Mouse (Mus musculus): Measurements from ENCODE around the gene Fkbp2. TPM values are rescaled to one million over a fixed set of nuclear protein-coding genes. Genes with fewer than 3 reads are reported as not detected.

The Fkbp2 gene
- total and polyA plus RNA-seq, 3 experiments: 17.6 to 87.0 (median 44.6) TPM

GRCm38 (mm10) chr19:6941372-6942248, 38.7 kb downstream of the Fkbp2 start, which contains the start of gene Bad:
Gene Bad (plus strand): TSS chr19:6941861.
- H3K9me3 ChIP-seq (replicated peaks; ENCODE audit: low read length): no peaks in the 10 kb centered on the region
- H3K27me3 ChIP-seq (replicated peaks): no peaks in the 10 kb centered on the region
- H3K27ac ChIP-seq (ENCODE audit: insufficient read depth, low read depth): peak within 1 kb of the TSS; percentile 71
- TF ChIP-seq MAX (IDR thresholded peaks at IDR 0.05; ENCODE audit: low read length) (no peak), EP300 (IDR thresholded peaks at IDR 0.05; ENCODE audit: low read length) (no peak), ZC3H11A (IDR thresholded peaks at IDR 0.05; ENCODE audit: low read depth, low read length) (no peak), CTCF (conservative IDR thresholded peaks at IDR 0.05 in 1 of 2, IDR thresholded peaks at IDR 0.05 in 1 of 2; ENCODE audit: low read depth in 2 of 2, low read length in 2 of 2) (no peak), ELF1 (IDR thresholded peaks at IDR 0.05; ENCODE audit: low read depth, low read length) (peak; percentile 95), HCFC1 (IDR thresholded peaks at IDR 0.05; ENCODE audit: low read depth, low read length) (peak; percentile 83), NELFE (IDR thresholded peaks at IDR 0.05; ENCODE audit: low read depth, low read length) (peak; percentile 60), MAZ (IDR thresholded peaks at IDR 0.05; ENCODE audit: low read depth, low read length) (no peak; the same call in 1 of the 2 replicates), UBTF (IDR thresholded peaks at IDR 0.05; ENCODE audit: low read depth, low read length) (peak; percentile 84; the same call in 1 of the 2 replicates), RAD21 (IDR thresholded peaks at IDR 0.05; ENCODE audit: low read depth, low read length) (no peak), MYC (IDR thresholded peaks at IDR 0.05; ENCODE audit: low read depth, low read length) (no peak), TCF12 (IDR thresholded peaks at IDR 0.05; ENCODE audit: low read depth, low read length) (peak; percentile 59; the same call in 1 of the 2 replicates), ZNF384 (IDR thresholded peaks at IDR 0.05; ENCODE audit: low read depth, low read length) (no peak), MEF2A (IDR thresholded peaks at IDR 0.05; ENCODE audit: borderline replicate concordance, low read depth, low read length) (no peak), JUN (IDR thresholded peaks at IDR 0.05; ENCODE audit: insufficient read depth, low read depth, low read length) (no peak), ETS1 (conservative IDR thresholded peaks at IDR 0.05; ENCODE audit: low read depth, low read length) (no peak), POLR2A (IDR thresholded peaks at IDR 0.05; ENCODE audit: low read depth, low read length) (peak; percentile 72), BHLHE40 (IDR thresholded peaks at IDR 0.05; ENCODE audit: low read depth, low read length) (no peak), IRF4 (IDR thresholded peaks at IDR 0.05; ENCODE audit: low read depth, low read length) (no peak), KAT2A (IDR thresholded peaks at IDR 0.05; ENCODE audit: insufficient replicate concordance, low read length) (no peak; the same call in 1 of the 2 replicates), USF2 (conservative IDR thresholded peaks at IDR 0.05; ENCODE audit: low read depth, low read length) (no peak), E2F4 (IDR thresholded peaks at IDR 0.05; ENCODE audit: insufficient replicate concordance, low read depth, low read length) (no peak), NRF1 (IDR thresholded peaks at IDR 0.05; ENCODE audit: low read depth, low read length) (peak; percentile 87), ZKSCAN1 (IDR thresholded peaks at IDR 0.05; ENCODE audit: borderline replicate concordance, low read depth, low read length) (no peak), ZMIZ1 (IDR thresholded peaks at IDR 0.05; ENCODE audit: low read depth, low read length) (no peak), CHD2 (IDR thresholded peaks at IDR 0.05; ENCODE audit: low read length) (no peak), CHD1 (IDR thresholded peaks at IDR 0.05; ENCODE audit: low read depth, low read length) (no peak), JUND (conservative IDR thresholded peaks at IDR 0.05; ENCODE audit: low read depth, low read length) (no peak), USF1 (IDR thresholded peaks at IDR 0.05; ENCODE audit: low read depth, low read length) (no peak), POLR2AphosphoS2 (IDR thresholded peaks at IDR 0.05; ENCODE audit: low read depth, low read length) (no peak), TBP (conservative IDR thresholded peaks at IDR 0.05; ENCODE audit: low read depth, low read length) (no peak), MXI1 (IDR thresholded peaks at IDR 0.05; ENCODE audit: low read depth, low read length) (peak; percentile 77), MAFK (IDR thresholded peaks at IDR 0.05; ENCODE audit: insufficient replicate concordance, low read length) (no peak), SMC3 (IDR thresholded peaks at IDR 0.05; ENCODE audit: low read depth, low read length) (no peak), RCOR1 (conservative IDR thresholded peaks at IDR 0.05; ENCODE audit: low read depth, low read length) (no peak), GABPA (IDR thresholded peaks at IDR 0.05; ENCODE audit: insufficient replicate concordance, low read depth, low read length) (no peak), PAX5 (IDR thresholded peaks at IDR 0.05; ENCODE audit: low read length) (no peak), SIN3A (IDR thresholded peaks at IDR 0.05; ENCODE audit: low read length) (peak; percentile 97)
- peak; percentile 86 for DNase-seq (ENCODE audit: extremely low read depth)
- dilution Hi-C loops (cut with MboI; ENCODE audit: extremely low pct_ligation_motif_present, extremely low pct_unique_long_range_greater_than_20kb, low sequenced_read_pairs) (no loop called here), in situ Hi-C loops (cut with MboI; ENCODE audit: low pct_ligation_motif_present, low pct_unique_long_range_greater_than_20kb, low sequenced_read_pairs) (no loop called here)
- peak within 1 kb of the TSS; percentile 71 to 78 (median 77) for H3K4me3 ChIP-seq (replicated peaks in 1 of 3; ENCODE audit: low read depth in 2 of 3, low read length in 2 of 3, poor library complexity in 1 of 3)
- H3K9ac ChIP-seq (ENCODE audit: insufficient read depth, low read depth): peak within 1 kb of the TSS; percentile 81
- peaks cover 0 to 28% of the 10 kb centered on the region in 2 experiments for H3K36me3 ChIP-seq (replicated peaks in 1 of 2; ENCODE audit: control insufficient read depth in 1 of 2, insufficient read depth in 1 of 2, low read length in 1 of 2)
- peaks cover 6 to 24% of the 10 kb centered on the region in 2 experiments for H3K4me1 ChIP-seq (ENCODE audit: control insufficient read depth in 1 of 2, insufficient read depth in 2 of 2)
- H3K79me2 ChIP-seq (replicated peaks; ENCODE audit: control insufficient read depth, extremely low read depth, insufficient read depth, poor library complexity, severe bottlenecking): no peaks in the 10 kb centered on the region
- peak within 1 kb of the TSS; percentile 85 for H3K4me2 ChIP-seq (ENCODE audit: insufficient read depth, low read depth, poor library complexity, severe bottlenecking)

Data from CH12.LX (cell line).